Mouse (Mus musculus): ENCODE data around the gene Tcp11l1. TPM values are rescaled to one million over a fixed set of nuclear protein-coding genes. Genes with fewer than 3 reads are reported as not detected.

Tcp11l1 gene
- polyA plus RNA-seq (2016; fragmentation: Nextera tagmentation; extraction: Ambion mirVana) = 68.4 and 73.4 TPM in 2 replicates

- Histone ChIP-seq H3K27me3 (peaks cover 7% of the 10 kb centered on the region), H3K4me2 (replicated peaks) (peak within 1 kb of the TSS; percentile 69), H3K4me1 (peaks cover 20% of the 10 kb centered on the region), H3K4me3 (peak within 1 kb of the TSS; percentile 84), H3K27ac (replicated peaks) (peak within 1 kb of the TSS; percentile 94), H3K9ac (replicated peaks) (peak within 1 kb of the TSS; percentile 92), H3K36me3 (peaks cover 9% of the 10 kb centered on the region; the same call in 1 of the 2 replicates), H3K9me3 (no peaks in the 10 kb centered on the region)
- WGBS = under 1% methylated on average over 92 of the region's 99 CpGs
- peak; percentile 93 for ATAC-seq (ENCODE audit: low FRiP score, low read depth)
Measured at GRCm38 (mm10) chr2:104711585-104712485, at the start of gene Tcp11l1. TSS of gene Tcp11l1 (minus strand) at chr2:104712169.

- Histone ChIP-seq H3K9me3 (no peaks in the 10 kb centered on the region), H3K27ac (replicated peaks) (no peak overlapping the region), H3K4me2 (replicated peaks) (no peak overlapping the region), H3K4me3 (no peak overlapping the region), H3K9ac (replicated peaks) (no peak overlapping the region), H3K4me1 (no peaks in the 10 kb centered on the region), H3K27me3 (no peaks in the 10 kb centered on the region), H3K36me3 (0 out of 2 replicates have a peak, but pooled peaks cover 7% of the 10 kb centered on the region)
- 60% methylated on average over 3 of the region's 3 CpGs for WGBS
- no peak for ATAC-seq (ENCODE audit: low FRiP score, low read depth)
Measured at GRCm38 (mm10) chr2:104750611-104751010, 38.6 kb upstream of the Tcp11l1 start.

GRCm38 (mm10) chr2:104748652-104749183 is 36.7 kb upstream of the Tcp11l1 start:
- WGBS = 87% methylated on average over 5 of the region's 5 CpGs
- no peaks in the 10 kb centered on the region for H3K4me1 ChIP-seq
- 0 out of 2 replicates have a peak, but pooled peaks cover 6% of the 10 kb centered on the region for H3K36me3 ChIP-seq
- no peak overlapping the region for H3K9ac ChIP-seq (replicated peaks)
- no peak overlapping the region for H3K4me3 ChIP-seq
- H3K27me3 ChIP-seq = peaks cover 3% of the 10 kb centered on the region
- H3K9me3 ChIP-seq = no peaks in the 10 kb centered on the region
- no peak overlapping the region for H3K27ac ChIP-seq (replicated peaks)
- no peak for ATAC-seq (ENCODE audit: low FRiP score, low read depth)
- H3K4me2 ChIP-seq (replicated peaks) = no peak overlapping the region

- 56% methylated on average over 8 of the region's 8 CpGs for WGBS
Measured at GRCm38 (mm10) chr2:104746251-104746650, 34.3 kb upstream of the Tcp11l1 start.

GRCm38 (mm10) chr2:104743971-104744370 is 32.0 kb upstream of the Tcp11l1 start:
- Histone ChIP-seq H3K4me1 (peaks cover 23% of the 10 kb centered on the region; the same call in 1 of the 2 replicates), H3K4me2 (replicated peaks) (no peak overlapping the region), H3K9me3 (no peaks in the 10 kb centered on the region), H3K27me3 (peaks cover 43% of the 10 kb centered on the region), H3K27ac (replicated peaks) (no peak overlapping the region), H3K9ac (replicated peaks) (no peak overlapping the region), H3K36me3 (no peaks in the 10 kb centered on the region), H3K4me3 (no peak overlapping the region)
- 47% methylated on average over 5 of the region's 5 CpGs for WGBS
- no peak for ATAC-seq (ENCODE audit: low FRiP score, low read depth)

More at GRCm38 (mm10) chr2:104746251-104746650, 34.3 kb upstream of the Tcp11l1 start:
- no peak for ATAC-seq (ENCODE audit: low FRiP score, low read depth)
- Histone ChIP-seq H3K36me3 (no peaks in the 10 kb centered on the region), H3K27me3 (peaks cover 27% of the 10 kb centered on the region), H3K4me1 (peaks cover 16% of the 10 kb centered on the region; the same call in 1 of the 2 replicates), H3K9me3 (no peaks in the 10 kb centered on the region), H3K4me2 (replicated peaks) (no peak overlapping the region), H3K27ac (replicated peaks) (no peak overlapping the region), H3K4me3 (no peak overlapping the region), H3K9ac (replicated peaks) (no peak overlapping the region)

- H3K4me3 ChIP-seq = peak overlapping the region; percentile 70
- no peaks in the 10 kb centered on the region for H3K36me3 ChIP-seq
- H3K27me3 ChIP-seq = peaks cover 43% of the 10 kb centered on the region
- peak overlapping the region; percentile 100 for H3K4me2 ChIP-seq (replicated peaks)
- no peak overlapping the region for H3K9ac ChIP-seq (replicated peaks)
- WGBS = 23% methylated on average over 7 of the region's 7 CpGs
- H3K27ac ChIP-seq (replicated peaks) = no peak overlapping the region
- H3K9me3 ChIP-seq = no peaks in the 10 kb centered on the region
- H3K4me1 ChIP-seq = peaks cover 23% of the 10 kb centered on the region; the same call in 1 of the 2 replicates
- ATAC-seq (ENCODE audit: low FRiP score, low read depth) = no peak
Measured at GRCm38 (mm10) chr2:104743160-104743559, 31.2 kb upstream of the Tcp11l1 start.

GRCm38 (mm10) chr2:104742741-104743064 is 30.7 kb upstream of the Tcp11l1 start, which contains the start of gene Depdc7:
TSS of gene Depdc7 (minus strand) at chr2:104742878.
- Histone ChIP-seq H3K4me2 (replicated peaks) (peak within 1 kb of the TSS; percentile 100), H3K9me3 (no peaks in the 10 kb centered on the region), H3K4me3 (peak within 1 kb of the TSS; percentile 70), H3K27me3 (peaks cover 43% of the 10 kb centered on the region), H3K9ac (replicated peaks) (peak within 1 kb of the TSS; percentile 71), H3K27ac (replicated peaks) (no peak within 1 kb of the TSS), H3K36me3 (no peaks in the 10 kb centered on the region), H3K4me1 (peaks cover 23% of the 10 kb centered on the region; the same call in 1 of the 2 replicates)
- peak; percentile 89 for ATAC-seq (ENCODE audit: low FRiP score, low read depth)
- WGBS = under 1% methylated on average over 31 of the region's 31 CpGs

GRCm38 (mm10) chr2:104741896-104742740 is 30.1 kb upstream of the Tcp11l1 start:
- Histone ChIP-seq H3K27me3 (peaks cover 43% of the 10 kb centered on the region), H3K4me1 (peaks cover 23% of the 10 kb centered on the region; the same call in 1 of the 2 replicates), H3K36me3 (no peaks in the 10 kb centered on the region), H3K4me2 (replicated peaks) (peak overlapping the region; percentile 100), H3K9ac (replicated peaks) (peak overlapping the region; percentile 71), H3K27ac (replicated peaks) (no peak overlapping the region), H3K9me3 (no peaks in the 10 kb centered on the region), H3K4me3 (peak overlapping the region; percentile 70)
- ATAC-seq (ENCODE audit: low FRiP score, low read depth) = 0 out of 2 replicates have a peak, but pooled peaks have one; percentile 2
- WGBS = 3% methylated on average over 46 of the region's 46 CpGs

- Histone ChIP-seq H3K27ac (replicated peaks) (no peak overlapping the region), H3K4me3 (no peak overlapping the region), H3K4me2 (replicated peaks) (no peak overlapping the region), H3K36me3 (no peaks in the 10 kb centered on the region), H3K9ac (replicated peaks) (no peak overlapping the region), H3K27me3 (peaks cover 43% of the 10 kb centered on the region), H3K9me3 (no peaks in the 10 kb centered on the region), H3K4me1 (peaks cover 23% of the 10 kb centered on the region; the same call in 1 of the 2 replicates)
- 25% methylated on average over 7 of the region's 7 CpGs for WGBS
- ATAC-seq (ENCODE audit: low FRiP score, low read depth) = no peak
Measured at GRCm38 (mm10) chr2:104741015-104741758, 29.2 kb upstream of the Tcp11l1 start.

GRCm38 (mm10) chr2:104740248-104740949 is 28.4 kb upstream of the Tcp11l1 start:
- 61% methylated on average over 7 of the region's 7 CpGs for WGBS
- Histone ChIP-seq H3K4me1 (peaks cover 23% of the 10 kb centered on the region; the same call in 1 of the 2 replicates), H3K36me3 (no peaks in the 10 kb centered on the region), H3K4me3 (no peak overlapping the region), H3K9me3 (no peaks in the 10 kb centered on the region), H3K9ac (replicated peaks) (no peak overlapping the region), H3K27me3 (peaks cover 43% of the 10 kb centered on the region), H3K4me2 (replicated peaks) (no peak overlapping the region), H3K27ac (replicated peaks) (no peak overlapping the region)
- ATAC-seq (ENCODE audit: low FRiP score, low read depth) = no peak
